Mouse (Mus musculus) liver (tissue): ENCODE results near the gene Ell.

Experiments used
- DNase-seq: peaks from one replicate; pipeline ENCODE4 v3.0.0-alpha.2; 2020; ENCODE audit warnings: mixed read lengths

Ell gene

DNA sequence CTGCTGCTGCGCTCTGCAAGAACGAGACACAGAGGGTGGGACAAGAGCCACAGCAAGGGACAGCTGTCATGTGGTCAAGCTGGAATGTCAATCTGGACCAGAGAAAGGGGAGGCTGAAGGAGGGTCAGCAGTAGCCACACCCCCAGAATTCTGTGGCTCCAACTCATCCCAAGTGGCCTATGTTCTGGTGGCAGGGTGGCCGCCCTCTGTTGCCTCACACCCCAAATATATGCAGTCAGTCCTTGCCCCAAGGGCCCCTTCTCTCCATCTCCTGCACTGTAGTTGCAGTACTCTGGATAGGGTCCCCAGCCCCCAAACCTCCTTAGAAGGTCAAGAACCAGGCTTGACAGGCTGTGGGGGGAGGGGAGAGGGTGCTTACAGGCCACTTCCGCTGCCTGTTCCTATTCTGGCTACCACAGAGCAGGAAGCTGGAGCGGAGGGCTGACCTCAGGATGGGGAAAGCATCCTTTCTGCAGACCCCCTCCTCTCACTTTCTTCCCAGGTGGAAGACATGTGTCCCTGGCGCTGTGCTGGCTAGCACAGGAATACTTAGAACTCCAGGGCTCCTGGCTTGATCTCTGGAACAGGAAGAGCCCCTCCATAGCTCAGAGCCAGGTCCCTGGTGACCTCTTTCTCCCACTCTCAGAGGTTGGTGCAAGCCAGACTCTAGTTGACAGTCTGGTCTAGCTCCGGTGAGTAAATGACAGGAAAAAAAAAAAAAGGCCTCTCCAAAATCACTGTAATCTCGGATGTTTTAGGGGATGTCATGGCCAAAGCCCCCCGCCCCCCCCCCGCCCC, 61.4 kb downstream of the Ell start:
- no peak for DNase-seq

DNA sequence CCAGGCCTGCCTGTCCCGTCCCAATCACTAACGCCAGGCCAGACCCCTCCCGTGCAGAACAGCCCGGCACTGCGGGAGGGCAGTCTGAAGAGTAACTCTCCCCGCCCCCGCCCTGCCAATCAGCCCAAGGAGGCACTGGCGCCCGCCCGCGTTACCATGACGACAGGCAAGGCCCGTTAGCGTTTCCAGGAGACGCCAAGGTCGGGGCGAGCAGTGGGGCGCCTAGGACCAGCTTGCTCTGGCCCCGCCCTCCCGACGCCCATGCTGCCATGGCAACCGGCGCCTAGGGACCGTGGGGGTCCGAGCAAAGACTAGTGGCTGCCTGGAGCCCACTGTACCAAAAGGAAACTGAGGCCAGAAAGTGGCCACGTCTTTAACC, 62.0 kb downstream of the Ell start:
- DNase-seq: peak; percentile 94

DNA sequence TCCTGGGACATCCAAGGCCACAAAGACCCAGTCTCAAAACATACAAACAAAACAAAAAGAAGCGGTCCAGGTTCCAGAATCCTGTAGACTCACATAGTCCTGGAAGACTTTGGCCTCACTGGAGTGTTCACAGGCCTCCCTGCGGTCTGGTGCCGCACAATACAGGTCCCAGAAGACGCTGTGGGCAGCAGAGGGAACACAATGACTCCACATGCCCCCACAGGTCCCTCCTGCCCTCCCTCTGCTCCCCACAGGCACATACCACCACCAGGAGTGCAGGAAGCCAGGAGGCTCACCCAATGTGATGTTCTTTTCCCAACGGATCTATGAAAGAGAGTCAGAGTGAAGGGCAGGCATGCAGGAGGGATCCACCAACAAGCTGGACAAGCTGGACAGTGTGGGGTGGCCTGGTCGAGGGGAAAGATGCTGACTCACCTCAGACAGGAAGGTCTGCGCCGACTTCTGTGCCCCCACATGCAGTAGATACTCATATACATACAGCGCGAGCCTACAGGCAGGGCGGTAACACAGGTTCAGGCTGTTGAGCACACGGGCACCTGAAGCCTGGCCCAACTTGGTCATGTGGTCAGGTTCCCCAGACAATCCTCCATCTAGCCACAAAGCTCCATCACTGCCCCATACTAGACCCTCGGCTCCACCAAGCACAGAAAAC, 63.0 kb downstream of the Ell start:
- no peak for DNase-seq

DNA sequence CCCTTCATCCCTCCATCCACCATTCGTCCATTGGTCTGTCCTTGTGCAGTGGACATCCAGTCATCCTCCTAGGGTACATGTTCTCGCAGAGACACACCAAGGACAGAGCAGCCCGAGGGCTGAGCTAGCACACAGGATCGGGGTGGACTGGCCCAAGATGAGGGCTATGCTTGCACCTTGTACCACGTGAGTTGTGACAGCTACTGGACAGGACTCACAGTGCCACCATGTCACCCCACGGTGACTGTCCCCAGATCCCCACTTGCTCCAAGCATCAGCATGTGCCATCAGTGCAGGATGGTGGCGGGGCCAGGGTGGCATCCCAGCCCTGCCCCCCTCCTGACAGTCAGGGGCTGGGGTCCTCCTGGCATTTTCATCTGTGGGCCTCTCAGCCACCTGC, 65.3 kb downstream of the Ell start:
- DNase-seq: no peak

DNA sequence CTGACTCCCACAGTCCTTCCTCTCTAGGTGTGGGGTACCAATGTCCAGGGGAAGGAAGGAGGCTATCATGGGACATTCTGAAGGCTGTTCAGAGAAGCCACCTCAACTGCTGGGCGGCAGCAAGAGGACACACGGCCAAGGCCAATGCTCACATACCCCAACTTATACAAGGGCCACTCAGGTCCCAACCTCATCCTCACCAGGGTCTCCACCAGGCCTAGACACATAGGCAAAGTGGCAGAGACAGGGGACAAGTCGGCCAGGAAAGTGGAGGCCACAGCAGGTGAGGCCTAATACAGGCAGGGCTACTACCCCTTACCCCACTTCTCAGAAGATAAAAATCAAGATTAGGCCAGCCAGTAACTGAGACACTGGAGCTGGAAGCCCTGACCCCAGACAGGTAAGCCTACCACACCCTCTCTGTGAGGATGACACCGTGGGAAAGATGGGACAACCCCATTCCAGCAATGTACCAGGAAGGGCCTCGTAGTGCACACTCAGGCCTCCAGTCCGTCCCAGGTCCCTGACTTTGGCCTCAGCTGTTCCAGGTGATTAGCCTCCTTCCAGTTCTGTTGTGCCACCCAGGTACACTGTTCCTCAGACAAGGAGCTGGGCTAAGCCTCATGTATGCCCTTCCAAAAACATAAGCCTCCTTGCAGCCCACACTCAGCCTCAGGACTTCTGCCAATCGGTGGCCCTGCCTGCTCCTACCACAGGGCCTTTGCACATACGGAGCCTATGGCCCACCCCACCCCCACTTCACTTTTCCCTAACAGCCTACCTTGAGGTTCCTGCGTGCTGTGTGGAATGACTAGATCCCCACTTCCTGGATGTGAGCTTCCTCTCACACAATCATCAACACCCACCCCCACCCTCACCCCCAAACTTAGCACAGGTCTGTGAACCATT, 66.9 kb downstream of the Ell start:
- DNase-seq: no peak

DNA sequence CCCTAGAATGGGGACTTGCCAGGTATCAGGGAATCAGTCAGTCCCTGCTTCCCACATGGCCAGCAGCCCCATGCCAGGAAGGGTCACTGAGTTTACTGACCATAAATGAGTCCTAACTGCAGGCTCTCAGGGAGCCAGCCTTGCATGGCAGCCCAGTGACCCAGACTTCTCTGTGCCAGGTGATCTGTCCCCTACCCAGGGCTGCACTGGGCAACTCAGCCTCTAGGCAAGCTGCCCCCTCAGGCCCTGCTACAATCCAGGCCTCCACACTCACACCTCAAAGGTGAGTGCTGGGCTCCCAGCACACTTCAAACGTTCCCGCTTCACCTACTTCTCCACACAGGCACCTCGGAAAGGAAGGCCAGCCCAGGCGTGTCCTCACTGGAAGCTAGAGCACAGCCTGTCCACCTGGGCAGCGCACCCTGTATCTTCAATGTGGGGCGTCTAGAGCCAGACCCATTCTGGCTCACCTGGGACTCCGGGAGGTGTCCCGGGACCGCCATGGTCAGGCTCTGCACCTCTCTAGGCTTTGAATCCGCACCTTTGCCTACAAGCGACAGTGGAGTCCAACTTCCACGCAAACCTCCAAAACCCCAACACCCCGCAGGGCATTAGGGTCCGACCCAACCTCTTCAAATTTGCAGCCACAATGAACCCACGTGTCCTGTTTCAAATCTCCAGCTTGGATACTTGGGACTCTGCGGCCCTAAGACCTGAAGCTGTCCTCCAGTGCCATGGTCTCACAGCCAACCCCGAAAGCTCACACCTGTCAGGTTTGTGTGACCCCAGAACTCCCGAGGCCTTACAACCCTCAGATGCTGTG, 67.7 kb downstream of the Ell start:
- DNase-seq: no peak

DNA sequence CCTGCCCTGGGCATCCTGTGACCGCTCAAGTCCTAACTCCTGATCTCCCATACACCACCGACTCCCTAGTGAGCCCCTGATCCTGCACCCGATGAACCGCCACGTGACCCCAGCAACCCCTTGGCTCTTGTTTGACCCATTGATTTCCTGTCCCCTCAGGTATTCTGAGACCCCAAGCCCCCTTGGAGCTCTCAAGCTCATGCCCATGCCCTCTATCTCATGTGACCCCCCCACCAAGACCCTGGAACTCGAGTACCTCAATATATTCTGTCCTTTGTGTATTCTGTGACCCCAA, 68.3 kb downstream of the Ell start:
- no peak for DNase-seq

DNA sequence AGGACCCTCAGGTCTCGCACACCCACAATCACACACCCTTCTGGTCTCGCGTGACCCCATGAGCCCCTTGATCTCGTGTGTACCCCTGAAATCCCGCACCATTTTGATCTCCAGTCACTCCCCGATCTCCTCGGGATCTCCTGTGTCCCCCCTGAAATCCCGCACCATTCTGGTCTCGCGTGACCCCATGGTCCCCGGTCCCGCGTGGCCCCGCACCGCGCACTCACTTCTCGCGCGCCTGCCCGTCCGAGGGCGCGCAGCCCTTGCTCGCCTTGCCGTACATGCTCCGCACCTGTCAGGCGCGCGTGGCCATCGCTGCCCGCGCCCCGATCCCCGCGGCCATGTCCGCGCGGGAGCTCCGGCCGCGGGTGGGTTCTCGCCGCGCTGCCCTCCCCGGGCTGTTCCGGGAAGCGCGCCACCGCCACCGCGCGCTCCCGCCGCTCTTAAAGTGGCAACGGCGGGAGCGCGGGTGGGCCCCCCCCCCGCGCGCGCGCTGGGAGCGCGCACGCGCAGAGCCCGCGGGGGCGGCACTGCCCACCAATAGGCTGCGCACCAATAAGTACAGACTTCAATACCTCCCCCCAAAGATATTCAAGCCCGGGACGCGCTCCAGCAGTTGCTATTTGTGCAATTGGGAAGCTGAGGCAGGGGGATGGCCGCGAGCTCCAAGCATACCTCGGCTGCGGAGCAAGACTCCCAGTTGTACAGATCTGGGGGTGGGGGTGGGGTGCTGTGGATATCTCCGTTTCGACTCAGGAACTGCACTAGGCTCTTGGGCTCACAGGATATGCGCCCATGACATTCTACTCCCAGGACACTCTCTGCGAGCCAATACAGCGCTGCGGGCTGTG, 68.9 kb downstream of the Ell start:
- peak; percentile 73 for DNase-seq

DNA sequence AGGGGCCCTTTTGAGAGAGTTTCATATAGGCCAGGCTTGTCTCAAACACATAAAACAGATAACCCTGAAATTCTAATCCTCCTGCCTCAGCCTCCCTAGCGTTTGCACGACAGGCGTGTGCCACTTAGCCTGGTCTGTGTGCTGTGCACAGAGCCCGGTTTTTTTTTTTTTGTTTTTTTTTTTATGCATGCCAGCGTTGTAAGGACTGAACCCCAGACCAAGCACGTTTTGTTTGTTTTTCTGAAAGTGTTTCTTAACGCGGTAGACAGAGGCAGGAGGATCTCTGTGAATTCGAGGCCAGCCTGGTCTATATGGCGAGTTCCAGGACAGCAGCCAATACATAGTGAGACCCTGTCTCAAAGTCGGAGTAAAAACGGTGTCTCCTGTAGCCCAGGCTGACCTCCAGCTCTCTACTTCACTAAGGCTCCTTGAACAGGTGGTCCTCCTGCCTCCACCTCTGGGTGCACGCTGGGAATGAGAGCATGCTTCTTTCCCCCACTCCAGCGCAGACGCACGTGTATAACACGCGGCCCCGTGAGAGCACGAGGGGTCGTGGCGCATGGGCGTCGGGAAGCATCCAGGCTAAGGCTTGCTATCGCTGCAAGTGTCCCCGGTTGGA, 69.6 kb downstream of the Ell start, which contains the start of gene Ssbp4:
Gene Ssbp4, minus strand, starts transcription at position 124 of the 619 bp plus-strand sequence.
- no peak for DNase-seq

DNA sequence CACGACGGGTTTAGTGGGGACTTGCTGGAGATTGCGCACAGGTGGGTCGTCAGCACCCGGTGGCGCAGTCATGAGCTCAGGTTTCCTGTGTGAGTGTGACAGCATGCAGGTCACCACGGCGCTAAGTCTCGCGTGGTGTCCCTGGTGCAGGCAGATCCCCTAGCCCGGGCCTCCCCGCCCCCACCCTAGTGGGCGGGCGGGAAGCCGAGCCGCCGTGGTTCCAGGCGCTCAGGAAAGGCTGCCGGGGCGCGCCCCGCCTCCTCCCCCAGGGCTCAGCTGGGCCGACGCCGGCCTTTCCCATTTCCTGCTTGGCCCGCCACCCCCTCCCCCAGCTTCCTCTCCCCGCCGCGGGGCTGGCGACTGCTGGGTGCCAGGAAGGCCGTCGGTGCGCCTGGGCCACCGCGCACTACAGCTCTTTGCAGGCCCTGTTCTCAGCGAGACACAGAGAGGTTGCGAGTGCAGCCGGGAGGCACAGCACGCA, 70.2 kb downstream of the Ell start:
- DNase-seq: peak; percentile 86

DNA sequence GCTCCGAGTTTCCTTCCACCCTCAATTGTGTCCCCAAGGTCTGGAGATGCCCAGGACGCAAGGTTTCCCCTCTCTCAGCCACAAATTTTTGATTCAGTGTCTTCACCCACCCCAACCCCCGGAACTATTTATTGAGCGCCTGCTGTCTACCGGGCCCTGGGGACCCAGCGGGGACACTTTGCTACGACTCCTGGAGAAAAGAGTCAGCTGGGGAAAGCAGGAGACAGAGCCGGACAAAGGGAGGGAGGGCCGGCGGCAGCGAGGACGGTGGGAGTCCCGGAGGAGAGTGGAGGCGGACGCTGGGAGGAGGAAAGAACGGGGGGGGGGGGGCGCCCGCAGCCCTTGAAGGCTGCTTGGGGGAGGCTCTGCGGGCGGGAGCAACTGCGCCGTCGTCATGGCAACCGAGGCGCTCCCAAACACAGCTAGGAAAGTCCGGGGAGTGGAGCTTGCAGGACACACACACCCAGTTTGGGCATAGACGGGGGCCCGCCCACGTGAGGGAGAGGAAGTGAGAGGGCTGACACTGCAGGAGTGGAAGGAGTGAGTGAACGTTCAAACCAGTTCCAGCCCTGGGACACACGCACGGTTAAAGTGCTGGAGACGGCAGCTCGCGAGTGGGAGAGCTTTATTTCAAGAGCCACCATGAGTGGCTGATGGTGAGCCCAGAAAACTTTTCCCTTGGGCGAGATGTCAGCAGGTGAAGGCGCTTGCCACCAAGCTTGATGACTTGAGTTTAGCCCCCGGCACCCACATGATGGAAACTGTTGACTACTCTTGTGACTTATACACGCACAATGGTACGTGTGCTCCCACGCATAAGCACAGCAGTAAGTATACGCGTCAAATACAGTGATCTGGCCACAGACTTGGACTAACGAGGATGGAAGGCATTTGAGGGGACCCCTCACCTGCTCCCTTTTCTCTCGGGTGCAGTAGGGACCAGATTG, 70.9 kb downstream of the Ell start:
- DNase-seq: peak; percentile 92

DNA sequence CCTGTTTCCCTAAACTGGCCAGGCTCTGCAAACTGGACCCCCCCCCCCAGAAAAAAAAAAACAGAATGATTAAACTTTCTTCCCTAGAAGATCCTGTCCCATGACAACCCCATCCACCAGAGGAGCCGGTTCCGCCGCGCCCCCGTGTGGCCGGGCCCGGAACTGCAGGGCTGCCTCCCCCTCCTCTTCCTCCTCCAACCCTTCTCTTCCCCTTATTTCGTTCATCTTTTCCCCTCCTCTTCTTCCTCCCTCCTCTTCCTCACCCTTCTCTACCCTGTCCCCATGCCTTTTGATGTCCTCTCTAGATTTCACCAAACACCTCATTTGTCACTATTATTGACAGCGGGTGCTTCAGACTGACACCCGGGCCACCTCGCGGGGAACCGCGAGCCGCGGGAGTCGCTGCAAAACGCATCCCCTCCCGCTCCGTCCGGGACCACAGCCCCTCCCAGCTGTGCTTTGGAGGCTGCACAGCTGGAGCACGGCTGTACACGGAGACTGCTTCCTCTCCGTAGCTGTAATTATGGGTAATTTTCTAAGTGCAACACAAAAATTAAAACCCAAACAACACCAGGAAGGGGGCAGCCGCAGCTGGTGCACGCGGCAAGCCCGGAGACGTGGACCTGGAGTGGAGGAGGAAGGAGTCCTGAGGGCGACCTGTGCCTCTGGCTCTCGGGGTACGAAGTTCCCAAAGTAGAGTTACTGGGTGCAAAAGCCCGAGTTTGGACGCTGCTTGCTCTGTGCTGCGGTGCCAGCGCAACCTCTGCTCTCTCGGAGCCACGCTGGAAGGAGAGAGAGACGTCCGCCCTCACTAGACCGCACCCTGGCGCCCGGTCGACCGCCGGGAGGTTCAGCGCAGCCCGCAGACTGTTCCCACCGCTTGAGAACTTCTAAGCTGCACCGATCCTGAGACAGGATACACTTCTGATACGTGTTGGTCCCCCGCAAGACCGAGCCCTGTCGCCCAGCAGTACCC, 71.8 kb downstream of the Ell start:
- peak; percentile 90 for DNase-seq

DNA sequence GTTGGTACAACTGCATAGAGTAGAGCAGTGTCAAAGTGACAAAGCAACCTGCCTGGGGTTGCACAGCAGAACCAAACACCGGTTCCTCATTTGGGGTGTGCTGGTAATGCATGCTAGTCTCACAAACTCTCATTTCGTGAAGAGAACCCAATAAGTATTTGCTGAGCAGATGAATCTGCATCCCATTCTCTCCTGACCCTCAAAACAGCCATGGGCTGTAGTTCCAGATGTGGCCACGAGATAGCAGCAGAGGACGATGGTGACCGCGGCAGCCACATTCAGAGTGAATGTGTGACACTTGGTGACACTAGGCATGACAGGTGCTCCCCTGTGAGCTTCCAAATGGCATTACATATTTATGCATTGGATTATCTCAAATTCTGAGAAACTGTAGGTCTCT, 72.6 kb downstream of the Ell start:
- peak; percentile 91 for DNase-seq

DNA sequence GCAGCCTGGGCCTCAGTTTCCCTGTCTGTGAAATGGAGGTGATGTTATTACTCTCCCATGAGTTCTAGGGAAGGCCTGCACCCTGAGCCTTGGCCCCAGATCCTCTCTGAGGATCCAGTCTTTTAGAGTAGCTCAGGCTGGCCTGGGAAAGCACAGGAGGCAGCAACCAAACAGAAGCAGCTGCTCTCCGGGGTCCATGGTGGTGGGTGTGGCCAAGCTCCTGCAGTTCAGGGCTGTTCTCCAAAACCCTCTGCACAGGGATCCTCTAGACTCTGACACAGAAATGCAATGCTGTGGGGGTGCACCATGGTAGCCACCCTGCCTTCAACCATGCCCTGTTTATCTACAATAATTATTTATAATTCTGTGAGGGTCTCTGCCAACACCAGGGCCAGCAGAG, 74.5 kb downstream of the Ell start:
- DNase-seq: no peak

DNA sequence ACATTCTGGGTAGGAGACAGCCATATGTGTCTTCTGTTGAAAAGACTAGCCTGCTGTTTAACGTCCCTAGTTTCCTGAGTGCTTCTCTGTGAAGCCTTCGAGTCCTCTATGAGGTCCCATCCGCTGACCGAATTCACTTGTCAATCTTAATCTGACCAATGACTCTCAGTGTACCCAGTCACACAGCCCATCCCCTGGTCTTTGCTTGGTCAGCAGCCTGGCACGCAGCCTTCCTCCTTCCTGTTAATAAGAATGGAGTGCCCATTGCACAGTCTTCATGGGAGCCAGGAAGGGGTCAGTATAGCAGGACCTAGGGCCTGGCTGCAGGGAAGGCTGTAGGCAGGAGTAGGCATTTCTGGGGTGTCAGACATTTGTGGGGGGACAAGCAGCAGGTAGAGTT, 75.2 kb downstream of the Ell start:
- DNase-seq: no peak

DNA sequence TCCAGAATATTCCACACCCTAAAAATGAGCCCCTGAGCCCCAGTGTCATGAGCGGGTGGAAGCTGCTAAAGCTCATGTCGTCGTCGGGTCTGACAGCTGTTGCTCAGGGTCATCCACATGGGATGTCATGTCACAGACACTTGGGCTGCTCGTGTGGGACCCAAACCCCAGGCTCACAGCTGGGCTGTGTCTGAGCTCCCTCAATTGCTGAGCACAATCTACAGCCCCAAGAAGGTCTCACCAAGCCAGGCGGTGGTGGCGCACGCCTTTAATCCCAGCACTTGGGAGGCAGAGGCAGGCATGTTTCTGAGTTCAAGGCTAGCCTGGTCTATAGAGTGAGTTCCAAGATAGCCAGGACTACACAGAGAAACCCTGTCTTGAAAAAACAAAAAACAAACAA, 76.0 kb downstream of the Ell start:
- DNase-seq: no peak

DNA sequence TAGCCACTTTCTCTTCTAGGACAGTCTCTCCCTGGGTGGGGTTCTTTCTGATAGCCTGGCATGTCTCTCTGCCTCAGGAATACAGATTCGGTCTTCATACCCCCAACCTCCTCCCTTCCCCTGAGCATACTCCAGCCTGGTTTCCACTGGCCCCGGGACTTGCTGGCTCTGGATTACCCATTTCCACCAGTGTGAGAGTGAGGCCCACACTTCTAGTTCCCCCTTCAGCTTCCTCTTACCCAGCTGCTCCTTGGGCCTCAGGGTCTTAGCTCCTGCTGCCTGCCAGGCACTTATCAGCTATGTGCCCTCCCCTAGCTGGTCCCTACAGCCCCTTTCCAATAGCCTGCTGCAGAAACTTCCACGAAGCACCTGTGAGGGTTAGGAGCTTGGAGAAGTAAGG, 76.6 kb downstream of the Ell start, which contains the start of gene Lrrc25:
Gene Lrrc25, plus strand, starts transcription at position 262 of the 400 bp plus-strand sequence.
- DNase-seq: no peak

DNA sequence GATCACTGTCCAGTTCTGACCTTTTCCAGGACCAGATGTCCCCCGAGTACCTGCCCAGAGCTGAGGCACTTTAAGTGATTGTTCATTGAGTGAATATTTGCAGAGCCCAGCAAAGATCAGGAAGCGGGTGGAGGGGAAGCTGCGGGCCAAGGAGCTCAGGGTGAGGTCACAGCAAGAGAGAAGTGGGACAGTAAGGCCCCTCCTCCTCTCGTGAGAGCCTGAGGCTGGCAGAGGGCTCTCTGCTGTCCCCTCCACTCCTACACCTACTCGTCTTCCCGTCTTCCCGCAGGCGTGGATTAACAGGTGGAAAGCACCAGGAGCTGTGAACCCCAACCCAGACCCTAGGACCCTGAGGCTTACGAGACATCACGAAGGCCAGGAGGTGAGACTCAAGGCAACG, 77.4 kb downstream of the Ell start:
- no peak for DNase-seq

DNA sequence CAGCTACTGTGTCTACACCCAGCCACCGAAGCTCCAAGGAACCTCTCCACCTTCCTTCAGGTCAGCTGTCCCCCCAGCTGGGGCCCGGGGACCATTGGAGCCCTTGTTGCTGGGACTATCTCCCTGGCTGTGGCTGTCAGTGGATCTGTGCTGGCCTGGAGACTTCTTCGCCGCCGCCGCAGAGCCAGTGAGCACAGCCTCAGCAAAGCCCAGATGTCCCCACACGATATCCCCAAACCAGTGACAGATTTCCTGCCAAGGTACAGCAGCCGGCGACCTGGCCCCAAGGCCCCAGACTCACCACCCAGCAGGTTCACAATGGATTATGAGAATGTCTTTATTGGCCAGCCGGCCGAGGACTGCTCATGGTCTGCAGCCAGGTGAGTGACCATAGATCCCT, 78.7 kb downstream of the Ell start:
- peak; percentile 58 for DNase-seq
